Mouse (Mus musculus) CH12.LX (cell line): ENCODE measurements around the gene Grsf1. TPM values are rescaled to one million over a fixed set of nuclear protein-coding genes. Genes with fewer than 3 reads are reported as not detected.

Source experiments
- DNase-seq: peaks from one replicate; pipeline ENCODE4 v3.0.0-alpha.2; 2013; ENCODE audit errors: extremely low read depth
- H3K27ac ChIP-seq: 2 replicates; pipeline ENCODE4 v1.5.1; 2012; ENCODE audit warnings: low read depth, mild to moderate bottlenecking, control low read depth, moderate library complexity; ENCODE audit not compliant: insufficient read depth
- H3K27me3 ChIP-seq: replicated peaks from 2 replicates; pipeline ENCODE3; 2012; ENCODE audit warnings: inconsistent platforms
- H3K36me3 ChIP-seq, 2 experiments: replicated peaks in 1 of 2; 2 replicates each; pipeline versions ENCODE3 to v1.6.1; 2012; ENCODE audit warnings: inconsistent platforms in 1 of 2, low read length in 1 of 2, mild to moderate bottlenecking in 1 of 2, mixed read lengths in 1 of 2, moderate library complexity in 1 of 2; ENCODE audit not compliant: control insufficient read depth in 1 of 2, insufficient read depth in 1 of 2
- H3K4me1 ChIP-seq, 2 experiments: 2 replicates each; pipeline ENCODE4 v1.6.1; 2012; ENCODE audit warnings: inconsistent platforms in 1 of 2, moderate library complexity in 1 of 2; ENCODE audit not compliant: insufficient read depth in 2 of 2, control insufficient read depth in 1 of 2
- H3K4me2 ChIP-seq: 2 replicates; pipeline ENCODE4 v1.6.1; 2012; ENCODE audit warnings: low read depth, mild to moderate bottlenecking, control low read depth; ENCODE audit not compliant: poor library complexity, insufficient read depth, severe bottlenecking
- H3K4me3 ChIP-seq, 3 experiments: fragments of 150-350 bp in 1 of 3; sonication (generic) in 1 of 3; replicated peaks in 1 of 3; 2 replicates each; pipeline versions ENCODE3 to v1.5.1; 2011 to 2012; ENCODE audit warnings: low read depth in 2 of 3, low read length in 2 of 3, mild to moderate bottlenecking in 2 of 3, moderate library complexity in 2 of 3, control low read depth in 1 of 3, improper control_type of control experiment in 1 of 3, inconsistent platforms in 1 of 3, mixed read lengths in 1 of 3; ENCODE audit not compliant: poor library complexity in 1 of 3
- H3K79me2 ChIP-seq: replicated peaks from 2 replicates; pipeline ENCODE4 v1.6.1; 2012; ENCODE audit warnings: mild to moderate bottlenecking, moderate library complexity; ENCODE audit not compliant: control insufficient read depth, poor library complexity, insufficient read depth, severe bottlenecking; ENCODE audit errors: extremely low read depth
- H3K9ac ChIP-seq: 2 replicates; pipeline ENCODE4 v1.6.1; 2012; ENCODE audit warnings: low read depth, mild to moderate bottlenecking, control low read depth, moderate library complexity; ENCODE audit not compliant: insufficient read depth
- H3K9me3 ChIP-seq: replicated peaks from 2 replicates; pipeline ENCODE3; 2012; ENCODE audit warnings: low read length, inconsistent platforms, mixed read lengths
- BHLHE40 ChIP-seq: IDR thresholded peaks from 2 replicates; pipeline ENCODE4 v1.6.1; 2011; ENCODE audit warnings: mild to moderate bottlenecking, low read depth, low read length, improper control_type of control experiment
- CHD2 ChIP-seq: IDR thresholded peaks from 2 replicates; pipeline ENCODE4 v1.6.1; 2011; ENCODE audit warnings: low read length, improper control_type of control experiment
- E2F4 ChIP-seq: IDR thresholded peaks from 2 replicates; pipeline ENCODE4 v1.6.1; 2011; ENCODE audit warnings: low read depth, low read length, improper control_type of control experiment; ENCODE audit not compliant: insufficient replicate concordance
- ELF1 ChIP-seq: IDR thresholded peaks from 2 replicates; pipeline ENCODE4 v1.6.1; 2014; ENCODE audit warnings: low read depth, mild to moderate bottlenecking, inconsistent platforms, low read length, improper control_type of control experiment
- ETS1 ChIP-seq: conservative IDR thresholded peaks from 2 replicates; pipeline ENCODE4 v1.6.1; 2012; ENCODE audit warnings: low read depth, mild to moderate bottlenecking, inconsistent platforms, low read length, improper control_type of control experiment, moderate library complexity
- HCFC1 ChIP-seq: IDR thresholded peaks from 2 replicates; pipeline ENCODE4 v1.6.1; 2012; ENCODE audit warnings: low read depth, mild to moderate bottlenecking, inconsistent platforms, low read length, improper control_type of control experiment
- IRF4 ChIP-seq: IDR thresholded peaks from 2 replicates; pipeline ENCODE4 v1.6.1; 2014; ENCODE audit warnings: low read depth, mild to moderate bottlenecking, inconsistent platforms, low read length, improper control_type of control experiment
- KAT2A ChIP-seq: IDR thresholded peaks from 2 replicates; pipeline ENCODE4 v1.6.1; 2012; ENCODE audit warnings: low read length, improper control_type of control experiment, inconsistent platforms; ENCODE audit not compliant: insufficient replicate concordance
- MAFK ChIP-seq: IDR thresholded peaks from 2 replicates; pipeline ENCODE4 v1.6.1; 2011; ENCODE audit warnings: low read length, improper control_type of control experiment; ENCODE audit not compliant: insufficient replicate concordance
- MAX ChIP-seq: IDR thresholded peaks from 2 replicates; pipeline ENCODE4 v1.6.1; 2011; ENCODE audit warnings: low read length, improper control_type of control experiment
- MAZ ChIP-seq: IDR thresholded peaks from 2 replicates; pipeline ENCODE4 v1.6.1; 2012; ENCODE audit warnings: low read depth, mild to moderate bottlenecking, inconsistent platforms, low read length, improper control_type of control experiment, moderate library complexity
- MXI1 ChIP-seq: IDR thresholded peaks from 2 replicates; pipeline ENCODE4 v1.6.1; 2011; ENCODE audit warnings: mild to moderate bottlenecking, low read depth, low read length, improper control_type of control experiment
- MYC ChIP-seq: IDR thresholded peaks from 2 replicates; pipeline ENCODE4 v1.6.1; 2011; ENCODE audit warnings: low read depth, mild to moderate bottlenecking, improper control_type of control experiment, low read length
- NELFE ChIP-seq: IDR thresholded peaks from 2 replicates; pipeline ENCODE4 v1.6.1; 2011; ENCODE audit warnings: low read depth, low read length, improper control_type of control experiment
- NRF1 ChIP-seq: IDR thresholded peaks from 2 replicates; pipeline ENCODE4 v1.6.1; 2014; ENCODE audit warnings: low read depth, mild to moderate bottlenecking, inconsistent platforms, low read length, improper control_type of control experiment, moderate library complexity
- PAX5 ChIP-seq: IDR thresholded peaks from 2 replicates; pipeline ENCODE4 v1.6.1; 2012; ENCODE audit warnings: low read length, inconsistent platforms, mixed read lengths
- POLR2A ChIP-seq: IDR thresholded peaks from 2 replicates; pipeline ENCODE4 v1.6.1; 2011; ENCODE audit warnings: low read depth, mild to moderate bottlenecking, improper control_type of control experiment, low read length
- POLR2AphosphoS2 ChIP-seq: IDR thresholded peaks from 2 replicates; pipeline ENCODE4 v1.6.1; 2011; ENCODE audit warnings: low read depth, low read length, improper control_type of control experiment
- SIN3A ChIP-seq: IDR thresholded peaks from 2 replicates; pipeline ENCODE4 v1.6.1; 2012; ENCODE audit warnings: low read length, improper control_type of control experiment, inconsistent platforms
- TCF12 ChIP-seq: IDR thresholded peaks from 2 replicates; pipeline ENCODE4 v1.6.1; 2014; ENCODE audit warnings: low read depth, mild to moderate bottlenecking, inconsistent platforms, low read length, improper control_type of control experiment
- UBTF ChIP-seq: IDR thresholded peaks from 2 replicates; pipeline ENCODE4 v1.6.1; 2012; ENCODE audit warnings: low read depth, mild to moderate bottlenecking, inconsistent platforms, low read length, improper control_type of control experiment, moderate library complexity
- ZC3H11A ChIP-seq: IDR thresholded peaks from 2 replicates; pipeline ENCODE4 v1.6.1; 2012; ENCODE audit warnings: low read depth, mild to moderate bottlenecking, inconsistent platforms, low read length, improper control_type of control experiment
- ZMIZ1 ChIP-seq: IDR thresholded peaks from 2 replicates; pipeline ENCODE4 v1.6.1; 2012; ENCODE audit warnings: low read depth, mild to moderate bottlenecking, inconsistent platforms, low read length, improper control_type of control experiment
- ZNF384 ChIP-seq: IDR thresholded peaks from 2 replicates; pipeline ENCODE4 v1.6.1; 2012; ENCODE audit warnings: low read depth, low read length, improper control_type of control experiment, inconsistent platforms
- dilution Hi-C: fragments of 300-500 bp; cut with MboI; formaldehyde crosslinking; loops from 2 replicates; pipeline ENCODE4 v1.14.3; 2020; ENCODE audit warnings: low sequenced_read_pairs; ENCODE audit not compliant: extremely low pct_unique_long_range_greater_than_20kb, extremely low pct_ligation_motif_present
- in situ Hi-C: fragments of 300-500 bp; cut with MboI; formaldehyde crosslinking; loops from 3 replicates; pipeline ENCODE4 v1.14.3; 2019; ENCODE audit warnings: low sequenced_read_pairs, low pct_ligation_motif_present, low pct_unique_long_range_greater_than_20kb, mixed read lengths
- polyA plus RNA-seq: library from polyadenylated mRNA; unstranded; fragments of >175 nt; gene quantifications from 2 replicates; pipeline ENCODE4 v1.2.1, GENCODE M21; 2012; ENCODE audit warnings: low read depth; ENCODE audit not compliant: insufficient read length
- total RNA-seq, 2 experiments: library from RNA; depleted of rRNA; stranded (reverse); fragments of 300-350 nt in 1 of 2; fragments of >200 nt in 1 of 2; gene quantifications; 2 replicates each; pipeline ENCODE4 v1.2.3; 2012 to 2014

Grsf1 gene
- total RNA-seq (2012; rRNA removed), result 56.8 and 60.5 TPM in 2 replicates
- 109 and 115 TPM in 2 replicates for total RNA-seq (2014; rRNA removed)
- 100 and 126 TPM in 2 replicates for polyA plus RNA-seq

DNA sequence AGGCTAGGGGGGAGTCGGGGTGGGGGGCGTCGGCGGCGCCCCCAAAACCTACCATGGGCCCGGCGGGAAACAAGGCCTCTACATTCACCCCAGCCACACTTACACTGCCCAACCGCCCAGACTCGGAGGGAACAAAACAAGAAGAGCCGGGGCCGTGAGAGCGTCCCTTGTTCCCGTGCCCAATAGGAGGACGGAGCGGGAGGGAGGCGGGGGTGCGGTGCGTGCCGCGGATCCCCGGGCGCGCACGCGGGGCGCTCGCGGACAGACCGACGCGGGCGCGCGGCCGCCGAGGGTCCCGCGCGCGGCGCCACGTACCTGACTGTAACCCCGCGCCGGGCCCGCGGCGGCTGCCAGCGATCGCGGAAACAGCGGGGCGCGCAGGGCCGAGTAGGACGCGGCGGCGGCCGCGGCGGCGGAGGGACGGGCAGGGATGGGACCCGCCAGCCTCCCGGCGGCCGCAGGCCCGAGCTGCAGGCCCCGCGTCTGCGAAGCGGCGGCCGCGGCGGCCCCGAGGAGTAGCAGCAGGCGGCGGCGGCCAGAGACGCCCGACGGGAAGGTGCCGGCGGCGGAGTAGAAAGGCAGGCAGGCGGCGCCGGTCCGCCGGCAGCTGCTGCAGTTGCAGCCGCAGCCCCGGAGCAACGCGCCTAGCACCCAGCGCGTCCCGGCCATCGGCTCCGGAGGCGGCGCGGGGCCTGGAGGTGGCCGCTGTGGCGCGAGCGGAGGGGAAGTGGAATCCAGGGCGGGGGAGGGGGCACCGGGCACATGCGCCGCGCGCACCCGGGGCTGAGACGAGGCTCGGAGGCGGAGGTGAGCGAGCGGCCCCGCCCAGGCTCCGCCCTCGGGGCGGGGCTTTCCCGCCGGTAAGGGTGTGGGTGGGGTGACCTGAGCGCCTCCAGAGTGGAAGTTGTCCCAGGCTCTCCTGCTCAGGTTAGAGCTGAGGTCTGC is at the start of gene Grsf1:
Gene Grsf1 (minus strand): TSS at position 729 of the 945 bp plus-strand sequence.
- in situ Hi-C loops (no loop called here), dilution Hi-C loops (no loop called here)
- peak within 1 kb of the TSS; percentile 77 to 99 (median 90) for H3K4me3 ChIP-seq
- no peaks in the 10 kb centered on the region for H3K9me3 ChIP-seq
- peaks cover 37% of the 10 kb centered on the region for H3K79me2 ChIP-seq
- H3K27me3 ChIP-seq, result no peaks in the 10 kb centered on the region
- no peak for TF ChIP-seq MAFK
- peak; percentile 86 for TF ChIP-seq NRF1
- peak; percentile 54; the same call in 1 of the 2 replicates for TF ChIP-seq BHLHE40
- peak; percentile 35; the same call in 1 of the 2 replicates for TF ChIP-seq MYC
- no peak for TF ChIP-seq ZNF384
- TF ChIP-seq MAZ, result peak; percentile 70; the same call in 1 of the 2 replicates
- peak; percentile 50; the same call in 1 of the 2 replicates for TF ChIP-seq IRF4
- no peak for TF ChIP-seq ETS1
- TF ChIP-seq SIN3A, result peak; percentile 37
- TF ChIP-seq ELF1, result peak; percentile 65
- no peak; the same call in 1 of the 2 replicates for TF ChIP-seq POLR2AphosphoS2
- peak; percentile 74 for TF ChIP-seq POLR2A
- peak; percentile 73; the same call in 1 of the 2 replicates for TF ChIP-seq ZMIZ1
- no peak for TF ChIP-seq UBTF
- TF ChIP-seq CHD2, result peak; percentile 49; the same call in 1 of the 2 replicates
- TF ChIP-seq MXI1, result peak; percentile 52
- TF ChIP-seq HCFC1, result peak; percentile 50
- TF ChIP-seq E2F4, result no peak
- TF ChIP-seq KAT2A, result 0 out of 2 replicates have a peak, but pooled peaks have one; percentile 42
- TF ChIP-seq ZC3H11A, result no peak
- TF ChIP-seq NELFE, result peak; percentile 76
- peak; percentile 76 for TF ChIP-seq TCF12
- TF ChIP-seq MAX, result peak; percentile 70; the same call in 1 of the 2 replicates
- no peak for TF ChIP-seq PAX5
- peak; percentile 83 for DNase-seq
- peak within 1 kb of the TSS; percentile 97 for H3K9ac ChIP-seq
- H3K27ac ChIP-seq, result peak within 1 kb of the TSS; percentile 78
- H3K4me1 ChIP-seq, result peaks cover 7 to 17% of the 10 kb centered on the region in 2 experiments
- H3K36me3 ChIP-seq, result peaks cover 17 to 25% of the 10 kb centered on the region in 2 experiments
- H3K4me2 ChIP-seq, result peak within 1 kb of the TSS; percentile 85
